Mouse (Mus musculus): ENCODE data around the gene Fam187b. TPM values are rescaled to one million over a fixed set of nuclear protein-coding genes. Genes with fewer than 3 reads are reported as not detected.
"Not testable (repeated sequence)": the region's sequence is repeated elsewhere in the genome, so short reads cannot be mapped to it uniquely, and the experiment has no call there.

The Fam187b gene
- polyA plus RNA-seq (2014; fragmentation: Nextera tagmentation; extraction: Ambion mirVana), result 1.6 and 2.3 TPM in 2 replicates

DNA sequence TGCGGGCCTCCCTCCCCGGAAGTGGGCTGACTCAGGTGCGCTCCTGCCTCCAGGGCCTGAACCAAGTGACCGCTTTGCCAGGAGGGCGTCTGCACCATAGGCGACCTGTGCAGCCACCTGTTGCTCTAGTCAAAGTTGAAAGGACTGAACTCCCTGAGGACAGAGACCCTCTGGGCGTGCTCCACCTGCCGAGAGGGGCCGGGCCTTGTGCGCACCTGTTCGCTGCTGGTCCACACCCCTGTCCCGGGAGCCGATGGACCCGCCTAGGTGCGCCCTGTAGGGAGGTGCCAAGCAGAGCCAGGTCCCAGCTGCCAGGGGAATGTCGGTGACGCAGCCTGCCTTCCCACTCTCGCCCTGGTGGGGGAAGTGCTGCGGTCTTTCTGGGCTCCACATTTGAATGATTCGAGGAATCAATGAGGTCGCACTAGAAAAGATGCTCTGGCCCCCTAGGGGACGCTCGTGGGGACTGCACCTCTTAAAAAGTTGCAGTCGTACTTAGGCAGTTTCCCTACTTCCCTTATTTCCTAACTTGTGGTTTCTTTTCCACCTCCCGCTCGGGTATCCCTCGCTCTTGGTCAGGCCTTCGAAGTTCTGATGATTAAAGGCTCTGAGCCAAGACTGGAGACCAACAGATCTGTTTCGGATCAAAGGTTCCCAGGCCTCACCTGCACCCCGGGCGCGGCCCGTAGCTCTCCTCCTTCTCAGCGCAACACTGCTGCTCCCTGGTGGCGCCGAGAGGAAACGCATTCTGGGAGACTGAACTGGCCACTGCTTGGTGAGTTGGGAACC, at the start of gene Fam187b:
Gene Fam187b, plus strand, starts transcription at position 290 of the 789 bp plus-strand sequence.
- peak within 1 kb of the TSS; percentile 56 for H3K4me2 ChIP-seq (ENCODE audit: low read depth, low read length)
- no peaks in the 10 kb centered on the region for H3K9me3 ChIP-seq (ENCODE audit: control insufficient read depth, low read length)
- peak within 1 kb of the TSS; percentile 44 for H3K4me3 ChIP-seq (ENCODE audit: low read depth, low read length)
- peak; percentile 95 for ATAC-seq (ENCODE audit: low read depth)
- peak; percentile 91 for DNase-seq (ENCODE audit: low spot score)
- peak within 1 kb of the TSS; percentile 58 for H3K9ac ChIP-seq (ENCODE audit: low read depth, low read length)
- peak within 1 kb of the TSS; percentile 25; the same call in 1 of the 2 replicates for H3K27ac ChIP-seq (replicated peaks; ENCODE audit: low read depth, low read length)
- under 1% methylated on average over 27 of the region's 37 CpGs for WGBS
- H3K4me1 ChIP-seq (ENCODE audit: control insufficient read depth, insufficient read depth, low read length), result 0 out of 2 replicates have a peak, but pooled peaks cover 7% of the 10 kb centered on the region
- peaks cover 30% of the 10 kb centered on the region for H3K27me3 ChIP-seq (replicated peaks; ENCODE audit: control insufficient read depth, insufficient read depth, low read length)
- H3K36me3 ChIP-seq (ENCODE audit: control insufficient read depth, insufficient read depth, low read length), result no peaks in the 10 kb centered on the region

DNA sequence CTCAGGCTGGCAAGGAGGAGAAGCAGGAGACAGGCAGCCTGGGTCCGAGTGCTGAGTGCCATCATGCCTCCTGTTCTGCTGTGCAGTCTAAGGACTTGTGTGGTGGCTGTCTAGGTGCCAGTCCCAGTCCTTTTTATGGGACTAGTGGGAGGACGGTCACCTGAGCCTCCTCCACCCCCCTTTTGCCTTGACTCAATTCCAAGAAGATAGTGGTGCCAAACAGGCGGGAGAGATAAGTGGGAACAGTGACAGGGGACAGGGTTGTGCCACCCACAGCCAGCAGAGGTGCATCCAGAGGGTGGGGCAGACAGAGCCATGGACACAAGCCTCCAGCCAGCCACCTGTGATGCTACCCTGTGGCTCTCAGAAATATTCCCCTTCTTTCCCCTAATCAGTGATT, 49.5 kb upstream of the Fam187b start:
- no peak for ATAC-seq (ENCODE audit: low read depth)
- no peak overlapping the region for H3K9ac ChIP-seq (ENCODE audit: low read depth, low read length)
- H3K4me1 ChIP-seq (ENCODE audit: control insufficient read depth, insufficient read depth, low read length), result no peaks in the 10 kb centered on the region
- H3K36me3 ChIP-seq (ENCODE audit: control insufficient read depth, insufficient read depth, low read length), result no peaks in the 10 kb centered on the region
- no peak overlapping the region for H3K4me2 ChIP-seq (ENCODE audit: low read depth, low read length)
- H3K9me3 ChIP-seq (ENCODE audit: control insufficient read depth, low read length), result no peaks in the 10 kb centered on the region
- WGBS, result 54% methylated on average over 3 of the region's 3 CpGs
- no peak overlapping the region for H3K4me3 ChIP-seq (ENCODE audit: low read depth, low read length)
- no peak overlapping the region for H3K27ac ChIP-seq (replicated peaks; ENCODE audit: low read depth, low read length)
- no peaks in the 10 kb centered on the region for H3K27me3 ChIP-seq (replicated peaks; ENCODE audit: control insufficient read depth, insufficient read depth, low read length)
- no peak for DNase-seq (ENCODE audit: low spot score)

DNA sequence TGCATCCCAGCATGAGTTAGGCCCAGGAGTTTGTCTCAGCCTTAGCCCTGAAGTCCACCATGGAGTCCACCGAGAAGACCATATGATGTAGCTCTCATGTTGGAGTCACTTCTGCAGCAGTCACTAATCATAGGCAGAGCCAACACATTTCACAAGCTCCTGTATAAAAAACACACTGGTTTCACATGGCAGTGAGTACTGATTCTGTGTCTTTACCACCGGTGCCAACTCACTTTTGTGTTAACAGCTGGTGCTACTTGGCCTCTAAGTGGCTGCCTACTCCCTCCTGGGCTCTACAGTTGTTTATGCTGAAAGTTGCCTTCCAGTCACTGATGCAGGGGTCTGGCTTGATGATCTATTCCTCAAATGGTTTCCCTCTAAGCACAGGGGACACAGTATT, 49.0 kb upstream of the Fam187b start, which contains the start of gene Hamp2:
Gene Hamp2, minus strand, starts transcription at position 101 of the 400 bp plus-strand sequence.
- H3K27me3 ChIP-seq (replicated peaks; ENCODE audit: control insufficient read depth, insufficient read depth, low read length); H3K4me2 ChIP-seq (ENCODE audit: low read depth, low read length); H3K36me3 ChIP-seq (ENCODE audit: control insufficient read depth, insufficient read depth, low read length); H3K4me1 ChIP-seq (ENCODE audit: control insufficient read depth, insufficient read depth, low read length); ATAC-seq (ENCODE audit: low read depth); H3K27ac ChIP-seq (replicated peaks; ENCODE audit: low read depth, low read length); H3K4me3 ChIP-seq (ENCODE audit: low read depth, low read length); DNase-seq (ENCODE audit: low spot score); H3K9ac ChIP-seq (ENCODE audit: low read depth, low read length); H3K9me3 ChIP-seq (ENCODE audit: control insufficient read depth, low read length): not testable (repeated sequence)
- 89% methylated on average over 2 of the region's 2 CpGs for WGBS

DNA sequence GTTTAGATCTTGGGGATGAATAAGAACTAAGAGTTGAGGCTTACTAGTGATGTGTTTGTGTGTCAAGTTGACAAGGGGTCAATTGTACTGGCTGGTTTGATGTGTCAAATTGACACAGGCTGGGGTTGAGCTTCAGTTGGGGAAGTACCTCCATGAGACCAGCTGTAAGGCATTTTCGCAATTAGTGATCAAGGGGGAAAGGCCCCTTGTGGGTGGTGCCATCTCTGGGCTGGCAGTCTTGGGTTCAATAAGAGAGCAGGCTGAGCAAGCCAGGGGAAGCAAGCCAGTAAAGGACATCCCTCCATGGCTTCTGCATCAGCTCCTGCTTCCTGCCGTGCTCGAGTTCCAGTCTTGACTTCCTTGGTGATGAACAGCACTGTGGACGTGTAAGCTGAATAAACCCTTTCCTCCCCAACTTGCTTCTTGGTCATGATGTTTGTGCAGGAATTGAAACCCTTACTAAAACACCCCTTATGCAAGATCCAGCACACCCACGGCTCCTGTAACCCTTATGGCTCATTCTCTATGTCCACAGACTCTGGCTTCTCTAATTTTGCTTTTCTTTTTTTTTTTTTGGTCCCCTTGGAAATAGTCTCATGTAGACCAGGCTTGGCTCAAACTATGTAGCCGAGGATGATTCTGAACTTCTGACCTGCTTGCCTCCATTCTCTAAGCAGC, 38.0 kb upstream of the Fam187b start:
- H3K4me1 ChIP-seq (ENCODE audit: control insufficient read depth, insufficient read depth, low read length); H3K4me2 ChIP-seq (ENCODE audit: low read depth, low read length); H3K9me3 ChIP-seq (ENCODE audit: control insufficient read depth, low read length); H3K36me3 ChIP-seq (ENCODE audit: control insufficient read depth, insufficient read depth, low read length); H3K9ac ChIP-seq (ENCODE audit: low read depth, low read length); DNase-seq (ENCODE audit: low spot score); H3K4me3 ChIP-seq (ENCODE audit: low read depth, low read length); H3K27me3 ChIP-seq (replicated peaks; ENCODE audit: control insufficient read depth, insufficient read depth, low read length); ATAC-seq (ENCODE audit: low read depth); H3K27ac ChIP-seq (replicated peaks; ENCODE audit: low read depth, low read length): not testable (repeated sequence)
- 60% methylated on average over 6 of the region's 6 CpGs for WGBS

DNA sequence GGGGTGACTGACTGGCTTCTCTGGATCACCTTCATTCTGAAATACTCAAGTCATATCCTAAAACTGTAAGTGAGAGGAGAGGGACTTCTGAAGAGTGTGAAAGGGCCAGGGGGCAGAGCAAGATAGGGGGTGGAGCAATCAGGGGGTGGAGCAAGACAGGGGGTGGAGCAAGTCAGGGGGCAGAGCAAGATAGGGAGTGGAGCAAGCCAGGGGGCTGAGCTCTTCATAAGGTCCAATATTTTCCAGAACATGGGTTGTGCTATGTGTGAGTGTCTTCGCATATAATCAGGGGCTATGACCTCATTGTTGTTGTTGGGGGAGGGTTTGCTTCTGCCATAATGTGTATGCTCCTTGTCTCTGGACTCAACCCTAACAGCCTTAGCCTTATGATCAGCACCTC, 33.5 kb upstream of the Fam187b start:
- not testable (repeated sequence) for H3K4me1 ChIP-seq (ENCODE audit: control insufficient read depth, insufficient read depth, low read length); H3K27ac ChIP-seq (replicated peaks; ENCODE audit: low read depth, low read length); DNase-seq (ENCODE audit: low spot score); H3K9ac ChIP-seq (ENCODE audit: low read depth, low read length); H3K4me3 ChIP-seq (ENCODE audit: low read depth, low read length); H3K36me3 ChIP-seq (ENCODE audit: control insufficient read depth, insufficient read depth, low read length); ATAC-seq (ENCODE audit: low read depth); H3K27me3 ChIP-seq (replicated peaks; ENCODE audit: control insufficient read depth, insufficient read depth, low read length); H3K9me3 ChIP-seq (ENCODE audit: control insufficient read depth, low read length); H3K4me2 ChIP-seq (ENCODE audit: low read depth, low read length)
- WGBS, result 89% methylated on average over 1 of the region's 1 CpGs

DNA sequence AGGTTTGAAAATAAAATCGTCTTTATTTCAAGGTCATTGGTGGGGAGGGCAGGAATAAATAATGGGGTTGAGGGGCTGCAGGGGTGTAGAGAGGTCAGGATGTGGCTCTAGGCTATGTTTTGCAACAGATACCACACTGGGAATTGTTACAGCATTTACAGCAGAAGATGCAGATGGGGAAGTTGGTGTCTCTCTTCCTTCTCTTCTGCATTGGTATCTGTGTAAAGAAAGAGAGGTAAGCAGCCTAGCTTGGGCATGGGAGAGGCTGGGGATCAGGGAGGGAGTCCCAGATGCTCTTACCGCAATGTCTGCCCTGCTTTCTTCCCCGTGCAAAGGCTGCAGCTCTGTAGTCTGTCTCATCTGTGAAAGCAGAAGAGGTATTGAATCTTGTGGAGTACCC, 31.2 kb upstream of the Fam187b start:
- not testable (repeated sequence) for ATAC-seq (ENCODE audit: low read depth); H3K27ac ChIP-seq (replicated peaks; ENCODE audit: low read depth, low read length); H3K4me3 ChIP-seq (ENCODE audit: low read depth, low read length); H3K4me1 ChIP-seq (ENCODE audit: control insufficient read depth, insufficient read depth, low read length); H3K9me3 ChIP-seq (ENCODE audit: control insufficient read depth, low read length); H3K27me3 ChIP-seq (replicated peaks; ENCODE audit: control insufficient read depth, insufficient read depth, low read length); H3K9ac ChIP-seq (ENCODE audit: low read depth, low read length); DNase-seq (ENCODE audit: low spot score); H3K4me2 ChIP-seq (ENCODE audit: low read depth, low read length)
- H3K36me3 ChIP-seq (ENCODE audit: control insufficient read depth, insufficient read depth, low read length), result peaks cover 13% of the 10 kb centered on the region
- 64% methylated on average over 2 of the region's 3 CpGs for WGBS

DNA sequence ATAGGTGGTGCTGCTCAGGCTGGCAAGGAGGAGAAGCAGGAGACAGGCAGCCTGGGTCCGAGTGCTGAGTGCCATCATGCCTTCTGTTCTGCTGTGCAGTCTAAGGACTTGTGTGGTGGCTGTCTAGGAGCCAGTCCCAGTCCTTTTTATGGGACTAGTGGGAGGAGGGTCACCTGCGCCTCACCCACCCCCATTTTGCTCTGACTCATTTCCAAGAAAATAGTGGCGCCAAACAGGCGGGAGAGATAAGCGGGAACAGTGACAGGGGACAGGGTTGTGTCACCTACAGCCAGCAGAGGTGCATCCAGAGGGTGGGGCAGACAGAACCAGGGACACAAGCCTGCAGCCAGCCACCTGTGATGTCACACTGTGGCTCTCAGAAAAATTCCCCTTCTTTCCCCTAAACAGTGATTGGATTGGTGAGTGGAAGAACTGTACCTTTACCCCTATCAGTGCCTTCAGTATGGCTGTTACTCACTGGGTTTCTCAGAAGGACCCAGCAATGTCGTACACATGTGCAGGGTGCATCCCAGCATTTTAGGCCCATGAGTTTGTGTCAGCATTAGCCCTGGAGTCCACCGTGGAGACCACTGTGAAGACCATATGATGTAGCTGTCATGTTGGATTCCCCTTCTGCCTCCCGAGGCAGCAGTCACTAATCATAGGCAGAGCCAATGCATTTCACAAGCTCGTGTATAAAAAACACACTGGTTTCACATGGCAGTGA, 29.5 kb upstream of the Fam187b start, which contains the start of gene Hamp:
Gene Hamp, minus strand, starts transcription at position 124 of the 727 bp plus-strand sequence.
- Histone ChIP-seq H3K4me3 (ENCODE audit: low read depth, low read length) (no peak within 1 kb of the TSS), H3K4me2 (ENCODE audit: low read depth, low read length) (no peak within 1 kb of the TSS), H3K27ac (replicated peaks; ENCODE audit: low read depth, low read length) (no peak within 1 kb of the TSS), H3K9me3 (ENCODE audit: control insufficient read depth, low read length) (no peaks in the 10 kb centered on the region), H3K4me1 (ENCODE audit: control insufficient read depth, insufficient read depth, low read length) (no peaks in the 10 kb centered on the region), H3K9ac (ENCODE audit: low read depth, low read length) (no peak within 1 kb of the TSS), H3K27me3 (replicated peaks; ENCODE audit: control insufficient read depth, insufficient read depth, low read length) (no peaks in the 10 kb centered on the region), H3K36me3 (ENCODE audit: control insufficient read depth, insufficient read depth, low read length) (peaks cover 21% of the 10 kb centered on the region)
- 64% methylated on average over 9 of the region's 9 CpGs for WGBS
- no peak for ATAC-seq (ENCODE audit: low read depth)
- no peak for DNase-seq (ENCODE audit: low spot score)

DNA sequence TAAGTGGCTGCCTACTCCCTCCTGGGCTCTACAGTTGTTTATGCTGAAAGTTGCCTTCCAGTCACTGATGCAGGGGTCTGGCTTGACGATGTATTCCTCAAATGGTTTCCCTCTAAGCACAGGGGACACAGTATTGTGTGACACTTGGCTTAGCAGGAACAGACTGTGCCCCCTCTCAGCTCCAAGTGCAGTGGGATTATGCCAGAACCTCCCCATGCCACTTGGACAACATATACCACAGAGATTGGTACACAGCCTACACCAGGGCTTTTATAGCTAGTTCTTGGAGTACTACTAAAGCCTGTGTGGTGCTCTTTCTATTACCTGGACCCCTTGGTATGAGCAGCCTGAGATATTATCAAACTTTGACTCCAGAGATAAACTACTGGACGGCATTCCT, 28.9 kb upstream of the Fam187b start:
- H3K27ac ChIP-seq (replicated peaks; ENCODE audit: low read depth, low read length); H3K4me1 ChIP-seq (ENCODE audit: control insufficient read depth, insufficient read depth, low read length); H3K27me3 ChIP-seq (replicated peaks; ENCODE audit: control insufficient read depth, insufficient read depth, low read length); H3K9ac ChIP-seq (ENCODE audit: low read depth, low read length); H3K4me3 ChIP-seq (ENCODE audit: low read depth, low read length); H3K9me3 ChIP-seq (ENCODE audit: control insufficient read depth, low read length); ATAC-seq (ENCODE audit: low read depth); DNase-seq (ENCODE audit: low spot score); H3K4me2 ChIP-seq (ENCODE audit: low read depth, low read length): not testable (repeated sequence)
- WGBS, result 66% methylated on average over 2 of the region's 2 CpGs
- peaks cover 27% of the 10 kb centered on the region for H3K36me3 ChIP-seq (ENCODE audit: control insufficient read depth, insufficient read depth, low read length)
